Mouse (Mus musculus) kidney, adult 2 months (tissue): ENCODE results near the gene Ptprn2. TPM values are rescaled to one million over a fixed set of nuclear protein-coding genes. Genes with fewer than 3 reads are reported as not detected.

Source experiments
- DNase-seq: peaks from one replicate; pipeline ENCODE4 v3.0.0; 2021
- H3K27ac ChIP-seq: fragments of 200-500 bp; 2 replicates; pipeline ENCODE4 v1.5.1; 2012; ENCODE audit warnings: low read depth, low read length, control low read depth, inconsistent platforms; ENCODE audit not compliant: insufficient read depth
- H3K27me3 ChIP-seq: fragments of 200-500 bp; replicated peaks from 2 replicates; pipeline ENCODE4 v1.6.1; 2012; ENCODE audit warnings: mild to moderate bottlenecking, moderate library complexity, low read length, inconsistent platforms; ENCODE audit not compliant: control insufficient read depth, insufficient read depth
- H3K36me3 ChIP-seq: fragments of 200-500 bp; 2 replicates; pipeline ENCODE4 v1.6.1; 2012; ENCODE audit warnings: mild to moderate bottlenecking, moderate library complexity, low read length, inconsistent platforms; ENCODE audit not compliant: control insufficient read depth, insufficient read depth
- H3K4me1 ChIP-seq: fragments of 200-500 bp; 2 replicates; pipeline ENCODE4 v1.6.1; 2011; ENCODE audit warnings: low read length; ENCODE audit not compliant: control insufficient read depth, insufficient read depth
- H3K4me3 ChIP-seq: fragments of 200-500 bp; 2 replicates; pipeline ENCODE4 v1.5.1; 2011; ENCODE audit warnings: mild to moderate bottlenecking, low read depth, low read length, control low read depth; ENCODE audit not compliant: insufficient read depth
- CTCF ChIP-seq: fragments of 200-500 bp; conservative IDR thresholded peaks from 2 replicates; pipeline ENCODE4 v1.5.1; 2011; ENCODE audit warnings: low read depth, mild to moderate bottlenecking, control low read depth, low read length, moderate library complexity, mixed read lengths; ENCODE audit not compliant: insufficient read depth, insufficient read length
- POLR2A ChIP-seq: fragments of 200-500 bp; IDR thresholded peaks from one replicate; pipeline ENCODE4 v1.6.1; 2011; ENCODE audit warnings: low read depth, low read length, control low read depth
- whole genome bisulfite sequencing: fragments of 180-500 bp; shearing (Covaris S2); methylation state at CpG from one replicate; pipeline ENCODE4 v1.1.7; 2018; 5-methylcytosine and 5-hydroxymethylcytosine counted together
- polyA plus RNA-seq: library from polyadenylated mRNA; depleted of rRNA; stranded (reverse); fragments of >200 nt; gene quantifications from 2 replicates; pipeline ENCODE4 v1.2.3, GENCODE M21; 2012

Ptprn2 gene
- polyA plus RNA-seq, 1 experiment, result 0.91 TPM

DNA sequence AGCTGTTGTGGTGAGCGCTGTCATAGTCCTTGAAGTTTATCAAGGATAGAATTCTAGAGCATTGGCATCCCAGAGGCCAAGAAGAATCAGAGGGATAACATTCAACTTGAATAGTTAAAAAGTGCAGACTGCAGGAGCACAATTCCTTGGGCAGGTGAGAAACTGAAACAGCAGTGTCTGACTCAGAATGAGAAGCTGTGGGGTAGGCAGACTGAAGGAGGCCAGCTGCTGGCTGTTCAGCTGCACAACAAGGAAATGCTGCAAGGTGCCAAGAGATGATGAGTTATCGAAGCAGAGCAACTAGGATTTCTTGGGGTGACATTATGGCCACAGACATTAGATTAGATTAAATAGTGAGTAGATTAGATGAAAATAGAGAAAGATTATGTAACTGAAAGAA is 260.9 kb downstream of the Ptprn2 start:
- no peak for DNase-seq
- no peaks in the 10 kb centered on the region for H3K4me1 ChIP-seq
- no peaks in the 10 kb centered on the region for H3K27me3 ChIP-seq
- no peaks in the 10 kb centered on the region for H3K36me3 ChIP-seq
- H3K27ac ChIP-seq, result no peak overlapping the region
- WGBS, result 81% methylated on average over 2 of the region's 2 CpGs
- no peak overlapping the region for H3K4me3 ChIP-seq
- TF ChIP-seq CTCF (no peak), POLR2A (no peak)

DNA sequence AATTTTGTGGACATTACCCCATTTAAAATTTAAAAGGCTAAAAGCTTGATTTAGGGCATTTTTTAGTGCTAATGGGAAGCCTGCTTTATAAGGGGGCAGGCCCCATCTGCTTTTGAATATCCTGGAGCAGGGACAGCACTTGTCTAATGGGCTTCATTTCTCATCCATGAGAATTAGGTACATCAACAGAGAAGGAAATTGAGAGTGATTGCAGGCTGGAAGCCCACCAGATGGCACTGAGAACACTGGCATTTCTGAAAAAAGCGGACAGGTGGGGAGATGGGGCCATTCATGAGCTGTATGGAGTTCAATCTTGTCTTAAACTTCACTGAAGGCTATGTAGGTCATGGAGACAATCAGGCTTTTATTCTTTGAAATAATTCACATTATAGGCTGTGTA is 267.3 kb downstream of the Ptprn2 start:
- Histone ChIP-seq H3K27ac (no peak overlapping the region), H3K4me3 (no peak overlapping the region), H3K36me3 (no peaks in the 10 kb centered on the region), H3K4me1 (no peaks in the 10 kb centered on the region), H3K27me3 (no peaks in the 10 kb centered on the region)
- WGBS, result 90% methylated on average over 1 of the region's 1 CpGs
- TF ChIP-seq POLR2A (no peak), CTCF (no peak)
- DNase-seq, result no peak

GRCm38 (mm10) chr12:116763961-116764360 is 278.4 kb downstream of the Ptprn2 start:
- no peak for TF ChIP-seq CTCF
- TF ChIP-seq POLR2A, result no peak
- no peaks in the 10 kb centered on the region for H3K36me3 ChIP-seq
- H3K4me1 ChIP-seq, result no peaks in the 10 kb centered on the region
- no peaks in the 10 kb centered on the region for H3K27me3 ChIP-seq
- no peak overlapping the region for H3K27ac ChIP-seq
- no peak overlapping the region for H3K4me3 ChIP-seq
- no peak for DNase-seq

DNA sequence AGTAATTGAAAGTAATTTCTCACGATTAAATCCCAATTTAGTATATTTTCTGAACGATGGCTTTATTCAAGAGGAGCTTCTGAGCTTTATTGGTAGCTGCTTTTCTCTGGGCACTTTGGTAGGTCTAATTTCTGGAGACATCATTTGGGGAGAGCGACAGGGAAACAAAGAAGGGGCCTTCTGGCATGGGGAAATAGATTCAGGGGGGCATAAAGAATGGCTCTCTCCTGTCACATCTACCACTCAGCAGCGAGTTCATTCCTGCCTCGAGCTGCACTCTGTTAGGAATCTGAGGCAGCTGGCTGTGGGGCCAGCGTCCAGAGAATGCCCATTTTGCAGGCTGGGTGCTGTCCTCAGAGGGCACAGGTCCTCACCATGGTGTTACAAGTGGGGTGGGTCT is 285.4 kb downstream of the Ptprn2 start:
- Histone ChIP-seq H3K27ac (no peak overlapping the region), H3K4me3 (no peak overlapping the region), H3K4me1 (no peaks in the 10 kb centered on the region), H3K36me3 (no peaks in the 10 kb centered on the region), H3K27me3 (no peaks in the 10 kb centered on the region)
- DNase-seq, result no peak
- TF ChIP-seq CTCF (no peak), POLR2A (no peak)
- 80% methylated on average over 6 of the region's 6 CpGs for WGBS

DNA sequence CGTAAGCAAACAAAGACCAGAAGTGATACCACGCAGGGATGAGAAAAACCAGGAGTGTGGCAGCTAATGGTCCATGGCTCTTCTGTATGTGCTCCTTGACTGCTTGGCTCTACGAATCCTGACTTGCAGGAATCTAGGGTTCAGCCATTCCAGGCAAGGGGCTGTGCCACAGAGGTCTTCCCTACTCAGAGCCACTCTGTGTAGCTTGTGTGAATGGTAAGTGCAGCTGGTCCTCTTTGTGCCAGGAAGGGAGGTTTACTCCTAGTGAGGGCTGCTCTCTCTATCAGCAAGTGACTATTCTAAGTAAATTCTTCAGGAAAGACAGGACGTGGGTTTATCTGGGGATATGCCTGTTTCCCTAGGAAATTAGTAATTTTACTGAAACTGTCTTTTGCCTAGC is 286.0 kb downstream of the Ptprn2 start:
- H3K27ac ChIP-seq, result no peak overlapping the region
- no peak for DNase-seq
- TF ChIP-seq POLR2A (no peak), CTCF (no peak)
- H3K27me3 ChIP-seq, result no peaks in the 10 kb centered on the region
- 71% methylated on average over 4 of the region's 4 CpGs for WGBS
- H3K4me3 ChIP-seq, result no peak overlapping the region
- no peaks in the 10 kb centered on the region for H3K36me3 ChIP-seq
- H3K4me1 ChIP-seq, result no peaks in the 10 kb centered on the region

DNA sequence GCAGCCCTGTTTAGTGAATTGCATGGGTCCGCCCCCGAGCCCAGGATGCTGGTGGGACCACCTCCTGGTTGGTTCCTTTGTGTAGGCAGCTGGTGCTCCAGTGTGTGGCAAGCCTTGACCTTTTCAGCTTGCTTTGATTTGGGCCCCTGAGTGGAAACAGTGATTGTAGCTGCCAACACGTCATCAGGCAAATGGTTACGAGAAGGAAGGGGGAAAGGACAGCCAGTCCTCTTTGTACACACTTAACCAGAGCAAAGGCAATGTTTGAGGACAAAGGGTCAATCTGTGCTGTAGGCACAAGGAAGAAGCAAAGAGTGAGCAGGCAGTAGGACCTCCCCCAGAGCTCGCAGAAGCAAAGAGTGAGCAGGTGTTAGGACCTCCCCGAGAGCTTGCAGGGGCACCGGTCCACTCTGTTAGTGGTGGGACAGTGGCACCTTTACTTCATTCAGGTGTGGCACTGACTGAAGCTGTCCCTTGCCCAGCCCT is 286.6 kb downstream of the Ptprn2 start:
- H3K36me3 ChIP-seq, result no peaks in the 10 kb centered on the region
- TF ChIP-seq CTCF (no peak), POLR2A (no peak)
- H3K27ac ChIP-seq, result no peak overlapping the region
- DNase-seq, result peak; percentile 44
- no peaks in the 10 kb centered on the region for H3K27me3 ChIP-seq
- WGBS, result 33% methylated on average over 7 of the region's 7 CpGs
- H3K4me3 ChIP-seq, result no peak overlapping the region
- H3K4me1 ChIP-seq, result no peaks in the 10 kb centered on the region

DNA sequence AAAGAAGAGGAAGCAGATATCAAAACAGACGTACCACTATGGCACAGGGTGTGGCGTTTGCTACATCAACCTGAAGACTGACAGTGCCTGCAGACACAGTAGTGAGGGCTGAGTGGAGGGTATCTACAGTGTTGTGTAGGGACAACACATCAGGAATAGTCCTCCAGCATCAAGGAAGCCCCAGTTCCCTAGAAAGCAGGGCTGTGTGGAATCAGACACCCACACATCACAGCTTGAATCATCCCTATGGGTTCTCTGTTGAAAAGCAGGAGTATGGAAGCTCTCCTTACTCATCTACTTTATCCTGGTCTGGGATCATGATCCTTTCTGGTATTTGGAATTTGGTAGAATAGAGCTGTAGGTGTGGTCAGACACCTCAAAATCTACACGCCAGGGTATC is 287.8 kb downstream of the Ptprn2 start:
- H3K4me3 ChIP-seq, result no peak overlapping the region
- no peaks in the 10 kb centered on the region for H3K27me3 ChIP-seq
- no peak for TF ChIP-seq CTCF
- TF ChIP-seq POLR2A, result no peak
- H3K4me1 ChIP-seq, result no peaks in the 10 kb centered on the region
- DNase-seq, result no peak
- 89% methylated on average over 3 of the region's 3 CpGs for WGBS
- H3K36me3 ChIP-seq, result no peaks in the 10 kb centered on the region
- H3K27ac ChIP-seq, result no peak overlapping the region

GRCm38 (mm10) chr12:116776447-116776846 is 290.9 kb downstream of the Ptprn2 start:
- Histone ChIP-seq H3K27ac (no peak overlapping the region), H3K4me1 (no peaks in the 10 kb centered on the region), H3K27me3 (no peaks in the 10 kb centered on the region), H3K36me3 (no peaks in the 10 kb centered on the region), H3K4me3 (no peak overlapping the region)
- 90% methylated on average over 8 of the region's 8 CpGs for WGBS
- no peak for DNase-seq
- no peak for TF ChIP-seq POLR2A
